Mouse (Mus musculus) lung, postnatal 0 days (tissue): ENCODE results near the gene Ubiad1. TPM values are rescaled to one million over a fixed set of nuclear protein-coding genes. Genes with fewer than 3 reads are reported as not detected.

ENCODE experiments used
- ATAC-seq: fragments of 200-750 bp; cut with Nextera tagmentation; 2 replicates; pipeline ENCODE4 v1.8.0; 2017; ENCODE audit warnings: moderate library complexity
- DNase-seq: peaks from one replicate; pipeline ENCODE4 v3.0.0-alpha.2; 2016; ENCODE audit warnings: low spot score
- H3K27ac ChIP-seq: fragments of 300-500 bp; sonication (generic); 2 replicates; pipeline ENCODE4 v1.5.1; 2014; ENCODE audit warnings: antibody characterized with exemption, mild to moderate bottlenecking, low read length, mixed read lengths
- H3K27me3 ChIP-seq: fragments of 300-500 bp; sonication (generic); replicated peaks from 2 replicates; pipeline ENCODE4 v1.6.1; 2014; ENCODE audit warnings: low read length, mixed read lengths; ENCODE audit not compliant: insufficient read depth
- H3K36me3 ChIP-seq: fragments of 300-500 bp; sonication (generic); 2 replicates; pipeline ENCODE4 v1.6.1; 2014; ENCODE audit warnings: low read length, mixed read lengths; ENCODE audit not compliant: insufficient read depth
- H3K4me1 ChIP-seq: fragments of 300-500 bp; sonication (generic); 2 replicates; pipeline ENCODE4 v1.6.1; 2014; ENCODE audit warnings: antibody characterized with exemption, low read depth, low read length, mixed read lengths; ENCODE audit not compliant: insufficient read depth
- H3K4me2 ChIP-seq: fragments of 300-500 bp; sonication (generic); replicated peaks from 2 replicates; pipeline ENCODE4 v1.6.1; 2014; ENCODE audit warnings: low read depth, mild to moderate bottlenecking, low read length, moderate library complexity, mixed read lengths
- H3K4me3 ChIP-seq: fragments of 300-500 bp; sonication (generic); 2 replicates; pipeline ENCODE4 v1.5.1; 2014; ENCODE audit warnings: low read depth, low read length
- H3K9ac ChIP-seq: fragments of 300-500 bp; sonication (generic); replicated peaks from 2 replicates; pipeline ENCODE4 v1.6.1; 2014; ENCODE audit warnings: low read depth, mild to moderate bottlenecking
- H3K9me3 ChIP-seq: fragments of 300-500 bp; sonication (generic); 2 replicates; pipeline ENCODE4 v1.6.1; 2016; ENCODE audit warnings: low read length, mixed read lengths
- CTCF ChIP-seq: IDR thresholded peaks from 2 replicates; pipeline ENCODE4 v1.5.1; 2016; ENCODE audit warnings: antibody characterized with exemption, mild to moderate bottlenecking
- EP300 ChIP-seq: IDR thresholded peaks from 2 replicates; pipeline ENCODE4 v1.6.1; 2016; ENCODE audit warnings: antibody characterized with exemption, mild to moderate bottlenecking, control low read depth
- WGBS: fragments of 180-500 bp; shearing (Covaris S2); extraction: QIAGEN DNeasy Blood & Tissue Kit; methylation state at CpG from one replicate; pipeline ENCODE4 v1.1.7; 2014; 5-methylcytosine and 5-hydroxymethylcytosine counted together
- polyA plus RNA-seq: library from polyadenylated mRNA; unstranded; fragments of >200 nt; fragmentation: Nextera tagmentation; extraction: Ambion mirVana; gene quantifications from 2 replicates; pipeline ENCODE4 v1.2.1, GENCODE M21; 2015

The Ubiad1 gene
- polyA plus RNA-seq: 11.4 and 11.5 TPM in 2 replicates

GRCm38 (mm10) chr4:148444250-148444967, at the start of gene Ubiad1:
TSS of gene Ubiad1 (minus strand) at chr4:148444771.
- no peaks in the 10 kb centered on the region for H3K9me3 ChIP-seq
- H3K36me3 ChIP-seq: no peaks in the 10 kb centered on the region
- H3K4me1 ChIP-seq: peaks cover 8% of the 10 kb centered on the region; the same call in 1 of the 2 replicates
- peak; percentile 77 for ATAC-seq
- H3K4me3 ChIP-seq: peak within 1 kb of the TSS; percentile 84
- DNase-seq: peak; percentile 93
- H3K9ac ChIP-seq: peak within 1 kb of the TSS; percentile 76
- WGBS: 3% methylated on average over 46 of the region's 46 CpGs
- peak within 1 kb of the TSS; percentile 79 for H3K27ac ChIP-seq
- peak within 1 kb of the TSS; percentile 75 for H3K4me2 ChIP-seq
- H3K27me3 ChIP-seq: no peaks in the 10 kb centered on the region
- TF ChIP-seq CTCF: peak; percentile 35
- no peak for TF ChIP-seq EP300

GRCm38 (mm10) chr4:148491448-148491847, 46.9 kb upstream of the Ubiad1 start:
- Histone ChIP-seq H3K4me3 (no peak overlapping the region), H3K4me2 (no peak overlapping the region), H3K36me3 (peaks cover 35% of the 10 kb centered on the region), H3K9ac (no peak overlapping the region), H3K9me3 (no peaks in the 10 kb centered on the region), H3K27ac (no peak overlapping the region), H3K27me3 (no peaks in the 10 kb centered on the region), H3K4me1 (no peaks in the 10 kb centered on the region)
- DNase-seq: no peak
- TF ChIP-seq CTCF (no peak), EP300 (no peak)
- ATAC-seq: no peak
- 86% methylated on average over 7 of the region's 7 CpGs for WGBS

GRCm38 (mm10) chr4:148490502-148490901, 45.9 kb upstream of the Ubiad1 start:
- TF ChIP-seq EP300 (no peak), CTCF (no peak)
- 26% methylated on average over 6 of the region's 6 CpGs for WGBS
- Histone ChIP-seq H3K9ac (no peak overlapping the region), H3K36me3 (peaks cover 36% of the 10 kb centered on the region), H3K4me2 (no peak overlapping the region), H3K4me3 (no peak overlapping the region), H3K27ac (0 out of 2 replicates have a peak overlapping the region, but pooled peaks have one; percentile 14), H3K9me3 (no peaks in the 10 kb centered on the region), H3K4me1 (no peaks in the 10 kb centered on the region), H3K27me3 (no peaks in the 10 kb centered on the region)
- peak; percentile 68 for ATAC-seq
- DNase-seq: peak; percentile 43

GRCm38 (mm10) chr4:148487841-148488240, 43.3 kb upstream of the Ubiad1 start:
- peaks cover 60% of the 10 kb centered on the region for H3K36me3 ChIP-seq
- no peak overlapping the region for H3K4me2 ChIP-seq

GRCm38 (mm10) chr4:148484511-148484910, 39.9 kb upstream of the Ubiad1 start:
- Histone ChIP-seq H3K27ac (no peak overlapping the region), H3K4me3 (no peak overlapping the region), H3K27me3 (no peaks in the 10 kb centered on the region), H3K36me3 (peaks cover 54% of the 10 kb centered on the region), H3K4me2 (no peak overlapping the region), H3K9ac (no peak overlapping the region), H3K4me1 (no peaks in the 10 kb centered on the region), H3K9me3 (no peaks in the 10 kb centered on the region)
- TF ChIP-seq EP300: no peak
- TF ChIP-seq CTCF: no peak
- ATAC-seq: no peak
- WGBS: 96% methylated on average over 12 of the region's 12 CpGs
- DNase-seq: no peak

More at GRCm38 (mm10) chr4:148487841-148488240, 43.3 kb upstream of the Ubiad1 start:
- Histone ChIP-seq H3K4me3 (no peak overlapping the region), H3K4me1 (no peaks in the 10 kb centered on the region), H3K9me3 (no peaks in the 10 kb centered on the region), H3K27me3 (no peaks in the 10 kb centered on the region), H3K27ac (no peak overlapping the region), H3K9ac (no peak overlapping the region)
- WGBS: 64% methylated on average over 2 of the region's 2 CpGs
- no peak for DNase-seq
- no peak for TF ChIP-seq CTCF
- TF ChIP-seq EP300: no peak
- no peak for ATAC-seq

- Histone ChIP-seq H3K27me3 (no peaks in the 10 kb centered on the region), H3K9ac (no peak overlapping the region), H3K9me3 (no peaks in the 10 kb centered on the region), H3K4me2 (no peak overlapping the region), H3K4me3 (no peak overlapping the region), H3K27ac (no peak overlapping the region), H3K4me1 (no peaks in the 10 kb centered on the region), H3K36me3 (peaks cover 44% of the 10 kb centered on the region)
- ATAC-seq (no peak), DNase-seq (no peak)
- WGBS: 73% methylated on average over 2 of the region's 2 CpGs
- no peak for TF ChIP-seq CTCF
- no peak for TF ChIP-seq EP300
Observed at GRCm38 (mm10) chr4:148481557-148482168, 37.1 kb upstream of the Ubiad1 start.
